Mouse (Mus musculus): ENCODE data around the gene Ano4. TPM values are rescaled to one million over a fixed set of nuclear protein-coding genes. Genes with fewer than 3 reads are reported as not detected.

The Ano4 gene
- polyA plus RNA-seq, 1 experiment = not detected

DNA sequence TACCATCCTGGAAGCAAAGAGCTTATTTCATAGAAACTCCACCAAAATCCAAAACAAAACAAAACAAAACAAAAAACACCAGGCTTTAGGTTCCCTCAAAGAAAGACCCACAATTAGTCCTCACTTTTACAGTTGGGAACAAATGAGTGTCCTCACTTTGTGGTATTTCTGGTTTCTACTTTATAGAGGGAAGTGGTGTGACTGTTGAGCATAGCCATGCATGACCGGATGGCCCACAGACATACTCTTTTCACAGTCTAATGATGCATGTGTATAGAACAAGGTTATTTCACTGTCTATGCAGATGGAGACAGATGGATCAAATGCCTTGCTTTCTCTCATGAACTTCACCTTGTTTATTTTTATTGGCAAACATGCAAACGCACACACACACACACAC, 10.1 kb upstream of the Ano4 start:
- Histone ChIP-seq H3K4me3 (replicated peaks; ENCODE audit: control insufficient read depth, low read depth, low read length) (no peak overlapping the region), H3K27ac (ENCODE audit: control insufficient read depth, insufficient read depth, low read depth, low read length, poor library complexity) (no peak overlapping the region), H3K4me1 (ENCODE audit: control insufficient read depth, insufficient read depth, low read length) (no peaks in the 10 kb centered on the region)
- 53% methylated on average over 2 of the region's 2 CpGs for WGBS
- TF ChIP-seq CTCF (IDR thresholded peaks at IDR 0.05; ENCODE audit: control insufficient read depth, insufficient read depth, low read length) = no peak
- TF ChIP-seq POLR2A (IDR thresholded peaks at IDR 0.05; ENCODE audit: borderline replicate concordance, control insufficient read depth, low read depth, low read length) = no peak

DNA sequence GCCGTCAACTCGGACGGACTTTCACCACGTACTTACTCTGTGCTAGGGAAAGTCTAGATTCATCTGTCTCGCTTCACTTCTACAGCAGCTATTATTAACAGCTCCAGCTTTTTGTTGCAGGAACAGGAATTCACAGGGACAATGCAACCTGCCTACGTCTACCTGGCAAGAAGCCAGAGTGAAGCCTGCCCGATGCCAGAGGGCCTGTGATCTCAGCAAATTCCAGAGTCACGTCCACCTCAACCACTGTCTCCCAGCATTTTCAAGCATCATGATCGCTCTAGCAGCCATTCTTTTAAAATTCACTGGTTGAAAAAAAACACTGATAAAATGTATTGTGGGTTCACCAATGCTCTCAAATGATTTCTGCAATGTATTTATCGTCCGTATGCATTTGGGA, 6.9 kb upstream of the Ano4 start:
- Histone ChIP-seq H3K4me1 (ENCODE audit: control insufficient read depth, insufficient read depth, low read length) (no peaks in the 10 kb centered on the region), H3K4me3 (replicated peaks; ENCODE audit: control insufficient read depth, low read depth, low read length) (no peak overlapping the region), H3K27ac (ENCODE audit: control insufficient read depth, insufficient read depth, low read depth, low read length, poor library complexity) (no peak overlapping the region)
- WGBS = 86% methylated on average over 11 of the region's 11 CpGs
- TF ChIP-seq POLR2A (IDR thresholded peaks at IDR 0.05; ENCODE audit: borderline replicate concordance, control insufficient read depth, low read depth, low read length) (no peak), CTCF (IDR thresholded peaks at IDR 0.05; ENCODE audit: control insufficient read depth, insufficient read depth, low read length) (no peak)

DNA sequence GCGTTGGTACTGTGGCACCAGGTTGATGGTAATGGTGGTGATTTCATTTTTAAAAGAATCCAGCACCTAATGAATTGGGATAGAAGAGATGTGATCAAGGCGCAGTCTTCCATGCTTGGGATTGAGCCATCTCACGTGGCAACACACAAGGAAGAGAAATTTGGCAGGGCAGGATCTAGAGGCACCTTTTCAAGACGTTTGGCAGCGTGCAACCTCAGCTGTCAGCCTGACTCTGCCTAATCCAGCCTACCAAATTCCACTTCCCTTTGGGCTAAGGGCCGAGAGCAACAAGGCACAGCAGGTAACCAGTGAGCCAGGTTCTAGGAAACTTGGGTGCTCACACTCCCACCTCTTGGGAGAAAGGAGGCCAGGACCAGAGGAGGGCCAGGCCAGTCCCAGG, 1.0 kb upstream of the Ano4 start:
- 61% methylated on average over 6 of the region's 6 CpGs for whole genome bisulfite sequencing
- no peak overlapping the region for H3K27ac ChIP-seq (ENCODE audit: control insufficient read depth, insufficient read depth, low read depth, low read length, poor library complexity)
- no peaks in the 10 kb centered on the region for H3K4me1 ChIP-seq (ENCODE audit: control insufficient read depth, insufficient read depth, low read length)
- H3K4me3 ChIP-seq (replicated peaks; ENCODE audit: control insufficient read depth, low read depth, low read length) = no peak overlapping the region
- TF ChIP-seq POLR2A (IDR thresholded peaks at IDR 0.05; ENCODE audit: borderline replicate concordance, control insufficient read depth, low read depth, low read length) (no peak), CTCF (IDR thresholded peaks at IDR 0.05; ENCODE audit: control insufficient read depth, insufficient read depth, low read length) (no peak)

DNA sequence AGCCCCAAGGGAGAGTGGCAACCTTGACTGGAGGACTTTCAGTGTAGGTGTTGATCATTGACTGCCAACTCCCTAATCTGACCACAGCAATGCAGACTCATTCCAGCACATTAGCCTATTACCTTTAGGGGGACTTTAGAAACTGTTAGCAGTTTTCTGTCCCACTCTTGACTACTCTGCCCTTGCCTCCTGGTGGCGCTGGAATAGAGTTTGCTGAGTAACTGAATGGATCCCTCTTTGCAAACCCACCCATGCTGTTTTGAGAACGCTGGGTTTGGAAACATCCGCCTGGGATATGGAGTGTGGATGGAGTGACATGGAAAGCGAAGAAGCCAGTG, 603 bp upstream of the Ano4 start:
- 51% methylated on average over 4 of the region's 4 CpGs for WGBS
- Histone ChIP-seq H3K4me3 (replicated peaks; ENCODE audit: control insufficient read depth, low read depth, low read length) (no peak overlapping the region), H3K4me1 (ENCODE audit: control insufficient read depth, insufficient read depth, low read length) (no peaks in the 10 kb centered on the region), H3K27ac (ENCODE audit: control insufficient read depth, insufficient read depth, low read depth, low read length, poor library complexity) (no peak overlapping the region)
- TF ChIP-seq CTCF (IDR thresholded peaks at IDR 0.05; ENCODE audit: control insufficient read depth, insufficient read depth, low read length) (no peak), POLR2A (IDR thresholded peaks at IDR 0.05; ENCODE audit: borderline replicate concordance, control insufficient read depth, low read depth, low read length) (no peak)

DNA sequence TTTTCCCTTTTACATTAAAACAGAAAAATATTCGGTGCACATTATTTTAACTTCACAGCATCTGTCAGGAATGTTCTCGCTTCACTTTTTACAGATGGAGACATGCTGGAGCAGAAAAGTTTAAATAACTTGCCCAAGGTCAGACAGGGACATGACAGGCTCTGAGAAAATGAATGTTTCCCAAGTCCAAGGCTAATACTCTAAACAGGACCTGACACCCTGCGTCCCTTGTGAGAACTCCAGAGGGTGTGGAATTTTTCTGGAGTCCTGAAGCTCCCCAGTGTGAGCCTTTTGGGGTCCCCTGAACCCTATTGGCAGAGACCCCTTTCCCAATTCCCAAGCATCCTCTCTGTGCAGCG, 451 bp downstream of the Ano4 start:
- 30% methylated on average over 4 of the region's 4 CpGs for WGBS
- Histone ChIP-seq H3K4me1 (ENCODE audit: control insufficient read depth, insufficient read depth, low read length) (no peaks in the 10 kb centered on the region), H3K27ac (ENCODE audit: control insufficient read depth, insufficient read depth, low read depth, low read length, poor library complexity) (no peak overlapping the region), H3K4me3 (replicated peaks; ENCODE audit: control insufficient read depth, low read depth, low read length) (no peak overlapping the region)
- TF ChIP-seq CTCF (IDR thresholded peaks at IDR 0.05; ENCODE audit: control insufficient read depth, insufficient read depth, low read length) (no peak), POLR2A (IDR thresholded peaks at IDR 0.05; ENCODE audit: borderline replicate concordance, control insufficient read depth, low read depth, low read length) (no peak)

DNA sequence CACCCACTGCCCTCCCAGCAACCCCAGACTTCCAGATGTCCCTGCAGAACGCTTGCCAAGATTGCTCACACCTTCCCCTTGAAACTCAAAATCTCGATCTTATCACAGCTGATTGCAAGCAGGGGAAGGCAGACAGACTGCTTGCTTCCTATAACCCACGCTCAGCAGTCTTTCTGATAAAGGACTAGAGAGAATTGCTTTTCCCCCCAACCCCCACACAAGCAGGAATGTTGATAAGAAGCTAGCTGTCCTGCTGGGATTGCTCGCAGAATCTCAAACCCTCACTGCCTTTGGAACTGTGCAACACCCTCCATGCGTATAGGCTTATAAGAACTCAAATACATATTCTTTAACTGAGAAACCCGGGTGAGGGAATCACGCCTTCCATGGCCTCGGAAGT, 846 bp downstream of the Ano4 start:
- Histone ChIP-seq H3K27ac (ENCODE audit: control insufficient read depth, insufficient read depth, low read depth, low read length, poor library complexity) (no peak overlapping the region), H3K4me1 (ENCODE audit: control insufficient read depth, insufficient read depth, low read length) (no peaks in the 10 kb centered on the region), H3K4me3 (replicated peaks; ENCODE audit: control insufficient read depth, low read depth, low read length) (no peak overlapping the region)
- TF ChIP-seq CTCF (IDR thresholded peaks at IDR 0.05; ENCODE audit: control insufficient read depth, insufficient read depth, low read length) (no peak), POLR2A (IDR thresholded peaks at IDR 0.05; ENCODE audit: borderline replicate concordance, control insufficient read depth, low read depth, low read length) (no peak)
- WGBS = 27% methylated on average over 8 of the region's 8 CpGs

DNA sequence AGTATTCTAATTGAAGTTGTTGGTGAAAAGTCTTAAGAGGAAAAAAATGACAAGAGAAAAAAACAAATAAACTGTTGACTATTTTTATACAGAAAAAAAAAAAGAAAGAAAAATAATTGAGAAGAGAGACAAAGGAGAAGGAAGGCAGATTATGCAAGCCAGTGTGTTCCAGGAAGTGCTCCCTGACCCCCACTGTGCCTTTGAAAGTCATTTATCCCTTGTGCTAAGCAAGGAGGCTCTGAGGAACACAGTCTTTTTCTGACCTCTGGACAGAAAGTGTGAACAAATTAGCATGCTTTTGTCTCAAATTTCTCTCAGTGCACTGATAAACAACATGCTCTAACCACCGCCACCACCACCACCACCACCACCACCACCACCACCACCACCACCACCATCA, 14.3 kb downstream of the Ano4 start:
- TF ChIP-seq POLR2A (IDR thresholded peaks at IDR 0.05; ENCODE audit: borderline replicate concordance, control insufficient read depth, low read depth, low read length) (no peak), CTCF (IDR thresholded peaks at IDR 0.05; ENCODE audit: control insufficient read depth, insufficient read depth, low read length) (no peak)
- Histone ChIP-seq H3K4me3 (replicated peaks; ENCODE audit: control insufficient read depth, low read depth, low read length) (no peak overlapping the region), H3K27ac (ENCODE audit: control insufficient read depth, insufficient read depth, low read depth, low read length, poor library complexity) (no peak overlapping the region), H3K4me1 (ENCODE audit: control insufficient read depth, insufficient read depth, low read length) (no peaks in the 10 kb centered on the region; the same call in 1 of the 2 replicates)
- 42% methylated on average over 1 of the region's 1 CpGs for WGBS

DNA sequence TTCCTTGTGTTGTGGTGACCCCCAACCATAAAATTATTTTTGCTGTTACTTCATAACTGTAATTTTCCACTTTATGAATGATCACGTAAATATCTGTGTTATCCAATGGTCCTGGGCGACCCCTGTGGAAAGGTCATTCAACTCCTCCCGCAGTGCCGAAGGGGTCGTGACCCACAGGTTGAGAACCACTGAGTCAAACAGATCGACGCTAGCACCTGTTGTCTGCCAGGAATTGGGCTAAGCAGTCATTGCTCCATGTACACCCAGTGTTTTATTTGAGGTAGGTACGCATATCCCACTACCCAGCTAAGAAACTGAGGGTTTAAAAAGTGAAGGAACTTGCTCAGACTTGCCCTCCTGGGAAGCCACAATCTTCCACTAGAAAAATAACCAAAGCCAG, 14.8 kb downstream of the Ano4 start:
- H3K4me3 ChIP-seq (replicated peaks; ENCODE audit: control insufficient read depth, low read depth, low read length) = no peak overlapping the region
- H3K27ac ChIP-seq (ENCODE audit: control insufficient read depth, insufficient read depth, low read depth, low read length, poor library complexity) = no peak overlapping the region
- no peaks in the 10 kb centered on the region; the same call in 1 of the 2 replicates for H3K4me1 ChIP-seq (ENCODE audit: control insufficient read depth, insufficient read depth, low read length)
- 84% methylated on average over 8 of the region's 8 CpGs for WGBS
- TF ChIP-seq CTCF (IDR thresholded peaks at IDR 0.05; ENCODE audit: control insufficient read depth, insufficient read depth, low read length) (no peak), POLR2A (IDR thresholded peaks at IDR 0.05; ENCODE audit: borderline replicate concordance, control insufficient read depth, low read depth, low read length) (no peak)

DNA sequence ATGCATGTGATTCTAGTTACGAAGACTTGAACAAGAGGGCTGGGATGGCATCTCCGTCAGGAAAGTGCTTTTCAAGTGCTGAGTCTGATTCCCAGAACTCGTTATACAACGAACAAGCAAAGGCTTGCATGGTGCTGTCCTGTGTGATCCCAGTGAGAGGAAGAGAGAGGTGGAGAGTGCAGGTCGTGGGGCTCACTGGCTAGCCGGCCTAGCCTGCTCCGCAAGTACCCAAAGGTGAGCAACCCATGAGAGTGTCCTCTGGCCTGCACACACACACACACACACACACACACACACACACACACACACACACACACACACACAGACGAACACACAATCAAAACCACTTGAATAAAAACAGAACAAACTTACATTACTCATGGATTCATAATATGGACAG, 15.7 kb downstream of the Ano4 start:
- WGBS = 81% methylated on average over 8 of the region's 8 CpGs
- no peak for TF ChIP-seq CTCF (IDR thresholded peaks at IDR 0.05; ENCODE audit: control insufficient read depth, insufficient read depth, low read length)
- TF ChIP-seq POLR2A (IDR thresholded peaks at IDR 0.05; ENCODE audit: borderline replicate concordance, control insufficient read depth, low read depth, low read length) = no peak
- Histone ChIP-seq H3K4me1 (ENCODE audit: control insufficient read depth, insufficient read depth, low read length) (no peaks in the 10 kb centered on the region; the same call in 1 of the 2 replicates), H3K4me3 (replicated peaks; ENCODE audit: control insufficient read depth, low read depth, low read length) (no peak overlapping the region), H3K27ac (ENCODE audit: control insufficient read depth, insufficient read depth, low read depth, low read length, poor library complexity) (no peak overlapping the region)
